Mouse (Mus musculus) embryonic facial prominence, embryonic 13.5 days (tissue): Measurements from ENCODE around the gene Ampd3. TPM values are rescaled to one million over a fixed set of nuclear protein-coding genes. Genes with fewer than 3 reads are reported as not detected.

Source experiments
- ATAC-seq: fragments of 200-750 bp; cut with Nextera tagmentation; 2 replicates; pipeline ENCODE4 v1.8.0; 2017; ENCODE audit warnings: low read depth; ENCODE audit not compliant: insufficient number of reproducible peaks, insufficient read depth, low FRiP score, low TSS enrichment
- H3K27ac ChIP-seq: fragments of 300-500 bp; sonication (generic); 2 replicates; pipeline ENCODE4 v1.5.1; 2015; ENCODE audit warnings: moderate library complexity, mild to moderate bottlenecking, inconsistent platforms
- H3K27me3 ChIP-seq: fragments of 300-500 bp; sonication (generic); 2 replicates; pipeline ENCODE4 v1.6.1; 2015; ENCODE audit warnings: mild to moderate bottlenecking, inconsistent platforms
- H3K36me3 ChIP-seq: fragments of 300-500 bp; sonication (generic); 2 replicates; pipeline ENCODE4 v1.6.1; 2015; ENCODE audit warnings: mild to moderate bottlenecking, inconsistent platforms
- H3K4me1 ChIP-seq: fragments of 300-500 bp; sonication (generic); 2 replicates; pipeline ENCODE4 v1.6.1; 2015; ENCODE audit warnings: inconsistent platforms
- H3K4me2 ChIP-seq: fragments of 300-500 bp; sonication (generic); 2 replicates; pipeline ENCODE4 v1.6.1; 2015; ENCODE audit warnings: moderate library complexity, mild to moderate bottlenecking, inconsistent platforms
- H3K4me3 ChIP-seq: fragments of 300-500 bp; sonication (generic); 2 replicates; pipeline ENCODE4 v1.5.1; 2015; ENCODE audit warnings: mild to moderate bottlenecking, inconsistent platforms
- H3K9ac ChIP-seq: fragments of 300-500 bp; sonication (generic); 2 replicates; pipeline ENCODE4 v1.6.1; 2015; ENCODE audit warnings: mild to moderate bottlenecking, inconsistent platforms
- H3K9me3 ChIP-seq: fragments of 300-500 bp; sonication (generic); 2 replicates; pipeline ENCODE4 v1.6.1; 2016; ENCODE audit warnings: inconsistent platforms
- WGBS: fragments of 180-500 bp; shearing (Covaris S2); methylation state at CpG from one replicate; pipeline ENCODE4 v1.1.7; 2015; ENCODE audit warnings: mixed read lengths; 5-methylcytosine and 5-hydroxymethylcytosine counted together
- polyA plus RNA-seq: library from polyadenylated mRNA; unstranded; fragments of >200 nt; fragmentation: Nextera tagmentation; extraction: Ambion mirVana; gene quantifications from 2 replicates; pipeline ENCODE4 v1.2.1, GENCODE M21; 2015

The Ampd3 gene
- polyA plus RNA-seq, 1 experiment from 2014 or later: 3.5 TPM

DNA sequence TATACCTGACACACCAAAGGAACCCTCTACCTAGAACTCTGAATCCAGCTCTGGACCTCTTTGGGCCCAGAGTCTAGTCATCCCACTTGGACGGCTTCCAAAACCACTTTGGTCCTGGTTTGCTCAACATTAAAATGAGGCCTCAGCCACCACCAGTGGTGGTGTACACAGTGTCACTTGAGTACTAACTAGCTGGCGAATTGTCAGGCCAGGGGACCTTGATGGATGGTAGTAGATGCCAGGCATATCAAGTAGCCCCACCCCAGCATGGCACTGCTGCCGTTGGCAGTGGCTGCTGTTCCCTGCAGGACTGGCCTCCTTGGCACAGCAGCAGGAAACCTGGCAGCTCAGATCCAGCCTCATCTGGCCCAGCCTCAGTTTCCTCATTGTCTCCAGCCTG is 36.3 kb downstream of the Ampd3 start:
- H3K27me3 ChIP-seq: no peaks in the 10 kb centered on the region
- no peak overlapping the region for H3K4me2 ChIP-seq
- ATAC-seq: no peak
- WGBS: 73% methylated on average over 3 of the region's 3 CpGs
- no peaks in the 10 kb centered on the region for H3K9me3 ChIP-seq
- no peaks in the 10 kb centered on the region for H3K36me3 ChIP-seq
- peaks cover 14% of the 10 kb centered on the region for H3K4me1 ChIP-seq
- no peak overlapping the region for H3K9ac ChIP-seq
- no peak overlapping the region for H3K27ac ChIP-seq
- no peak overlapping the region for H3K4me3 ChIP-seq

GRCm38 (mm10) chr7:110807460-110808030 is 39.5 kb downstream of the Ampd3 start:
- Histone ChIP-seq H3K4me3 (no peak overlapping the region), H3K27ac (no peak overlapping the region), H3K9ac (0 out of 2 replicates have a peak overlapping the region, but pooled peaks have one; percentile 17), H3K36me3 (peaks cover 4% of the 10 kb centered on the region; the same call in 1 of the 2 replicates), H3K9me3 (no peaks in the 10 kb centered on the region), H3K4me2 (no peak overlapping the region), H3K4me1 (peaks cover 25% of the 10 kb centered on the region), H3K27me3 (no peaks in the 10 kb centered on the region)
- WGBS: 87% methylated on average over 13 of the region's 13 CpGs
- ATAC-seq: no peak

GRCm38 (mm10) chr7:110808962-110809361 is 41.0 kb downstream of the Ampd3 start:
- 18% methylated on average over 3 of the region's 3 CpGs for WGBS
- peak overlapping the region; percentile 48; the same call in 1 of the 2 replicates for H3K27ac ChIP-seq
- no peaks in the 10 kb centered on the region for H3K27me3 ChIP-seq
- ATAC-seq: no peak
- H3K4me2 ChIP-seq: no peak overlapping the region
- peaks cover 25% of the 10 kb centered on the region for H3K4me1 ChIP-seq
- H3K4me3 ChIP-seq: no peak overlapping the region
- no peaks in the 10 kb centered on the region for H3K9me3 ChIP-seq
- H3K9ac ChIP-seq: no peak overlapping the region
- peaks cover 8% of the 10 kb centered on the region; the same call in 1 of the 2 replicates for H3K36me3 ChIP-seq

DNA sequence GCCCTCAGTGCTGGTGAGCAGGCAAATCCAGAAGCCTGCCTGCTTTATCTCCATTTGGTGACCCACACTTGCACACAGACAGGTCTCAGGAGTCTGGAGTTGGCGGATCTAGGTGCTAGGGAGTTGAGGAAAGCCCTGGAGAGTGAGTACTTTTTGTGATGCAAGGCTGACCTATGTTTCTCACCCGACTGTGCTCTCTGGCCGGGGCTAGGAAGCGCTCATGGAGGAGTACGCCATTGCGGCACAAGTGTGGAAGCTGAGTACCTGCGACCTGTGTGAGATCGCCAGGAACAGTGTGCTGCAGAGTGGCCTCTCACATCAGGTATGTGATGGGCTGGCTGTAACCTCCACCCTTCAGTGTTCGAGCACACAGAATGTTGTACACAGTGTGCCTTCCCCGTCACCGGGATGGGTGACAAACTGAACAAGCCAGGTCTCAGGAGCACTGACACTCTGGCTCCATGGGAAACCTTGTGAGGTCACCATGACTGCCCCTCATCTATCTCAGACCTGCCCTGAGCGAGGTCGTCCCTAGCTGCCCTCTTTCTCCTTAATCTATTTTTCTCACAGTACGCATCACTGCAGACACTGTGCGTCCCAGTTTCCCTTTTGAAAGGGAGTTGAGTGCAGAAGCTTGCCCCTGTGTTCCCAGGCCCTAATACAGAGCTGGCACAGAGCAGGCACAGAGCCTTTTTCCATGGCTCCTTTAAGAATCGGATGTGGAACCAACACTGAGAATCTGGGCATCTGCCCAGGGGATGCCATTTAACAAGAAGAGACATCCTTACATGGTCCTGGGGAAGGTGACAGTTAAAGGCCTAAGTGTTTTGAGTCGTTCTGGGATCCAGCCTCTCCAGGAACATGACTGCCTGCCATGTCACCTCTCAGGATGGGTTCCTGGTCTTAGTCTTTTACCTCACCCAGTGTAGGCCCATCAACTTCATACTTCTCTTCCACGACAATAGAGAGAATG is 41.9 kb downstream of the Ampd3 start:
- H3K27ac ChIP-seq: 0 out of 2 replicates have a peak overlapping the region, but pooled peaks have one; percentile 7
- ATAC-seq: no peak
- H3K9ac ChIP-seq: no peak overlapping the region
- H3K4me2 ChIP-seq: no peak overlapping the region
- WGBS: 83% methylated on average over 18 of the region's 18 CpGs
- no peak overlapping the region for H3K4me3 ChIP-seq
- no peaks in the 10 kb centered on the region for H3K9me3 ChIP-seq
- H3K36me3 ChIP-seq: peaks cover 8% of the 10 kb centered on the region; the same call in 1 of the 2 replicates
- H3K4me1 ChIP-seq: peaks cover 22% of the 10 kb centered on the region
- no peaks in the 10 kb centered on the region for H3K27me3 ChIP-seq

GRCm38 (mm10) chr7:110810995-110811394 is 43.0 kb downstream of the Ampd3 start:
- Histone ChIP-seq H3K27ac (no peak overlapping the region), H3K9me3 (no peaks in the 10 kb centered on the region)

DNA sequence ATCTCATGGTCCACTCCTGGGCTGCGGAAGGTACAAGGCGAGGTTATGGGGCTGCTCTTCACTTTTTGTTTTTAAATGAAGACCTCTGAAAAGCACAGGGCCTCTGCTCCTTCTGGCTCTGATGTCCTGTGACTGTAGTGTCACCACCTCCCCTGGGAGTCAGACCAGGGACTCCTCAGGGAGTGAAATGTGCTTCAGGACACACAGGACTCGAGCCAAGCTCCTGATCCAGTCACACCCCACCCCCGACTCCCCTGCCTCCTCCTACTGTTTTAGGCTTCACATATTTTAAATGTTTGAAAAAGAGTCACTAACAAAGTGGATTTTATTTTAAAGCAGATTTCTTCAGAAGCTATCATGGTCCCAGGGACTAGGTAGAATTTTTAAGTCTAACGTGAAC is 43.5 kb downstream of the Ampd3 start:
- H3K9me3 ChIP-seq: no peaks in the 10 kb centered on the region
- no peak overlapping the region for H3K9ac ChIP-seq
- H3K4me2 ChIP-seq: no peak overlapping the region
- H3K27ac ChIP-seq: no peak overlapping the region
- peaks cover 22% of the 10 kb centered on the region for H3K4me1 ChIP-seq
- WGBS: 81% methylated on average over 5 of the region's 5 CpGs
- no peaks in the 10 kb centered on the region for H3K27me3 ChIP-seq
- no peak overlapping the region for H3K4me3 ChIP-seq
- peaks cover 8% of the 10 kb centered on the region; the same call in 1 of the 2 replicates for H3K36me3 ChIP-seq
- ATAC-seq: no peak

More at GRCm38 (mm10) chr7:110810995-110811394, 43.0 kb downstream of the Ampd3 start:
- Histone ChIP-seq H3K4me1 (peaks cover 22% of the 10 kb centered on the region), H3K27me3 (no peaks in the 10 kb centered on the region), H3K36me3 (peaks cover 8% of the 10 kb centered on the region; the same call in 1 of the 2 replicates), H3K4me2 (no peak overlapping the region), H3K4me3 (no peak overlapping the region), H3K9ac (no peak overlapping the region)
- ATAC-seq: peak; percentile 35; the same call in 1 of the 2 replicates
- 85% methylated on average over 8 of the region's 8 CpGs for WGBS

- Histone ChIP-seq H3K9me3 (no peaks in the 10 kb centered on the region), H3K4me1 (peaks cover 14% of the 10 kb centered on the region)
- ATAC-seq: no peak
Observed at GRCm38 (mm10) chr7:110813983-110814382, 46.0 kb downstream of the Ampd3 start.

GRCm38 (mm10) chr7:110816037-110816436 is 48.0 kb downstream of the Ampd3 start:
- Histone ChIP-seq H3K9me3 (no peaks in the 10 kb centered on the region), H3K36me3 (peaks cover 8% of the 10 kb centered on the region; the same call in 1 of the 2 replicates), H3K27me3 (no peaks in the 10 kb centered on the region), H3K9ac (no peak overlapping the region), H3K4me3 (no peak overlapping the region), H3K27ac (no peak overlapping the region), H3K4me1 (peaks cover 2% of the 10 kb centered on the region), H3K4me2 (no peak overlapping the region)
- WGBS: 28% methylated on average over 5 of the region's 5 CpGs
- 0 out of 2 replicates have a peak, but pooled peaks have one; percentile 56 for ATAC-seq

More at GRCm38 (mm10) chr7:110813983-110814382, 46.0 kb downstream of the Ampd3 start:
- Histone ChIP-seq H3K36me3 (peaks cover 8% of the 10 kb centered on the region; the same call in 1 of the 2 replicates), H3K27me3 (no peaks in the 10 kb centered on the region), H3K27ac (no peak overlapping the region), H3K4me2 (no peak overlapping the region), H3K4me3 (no peak overlapping the region), H3K9ac (no peak overlapping the region)
- 84% methylated on average over 1 of the region's 1 CpGs for WGBS

DNA sequence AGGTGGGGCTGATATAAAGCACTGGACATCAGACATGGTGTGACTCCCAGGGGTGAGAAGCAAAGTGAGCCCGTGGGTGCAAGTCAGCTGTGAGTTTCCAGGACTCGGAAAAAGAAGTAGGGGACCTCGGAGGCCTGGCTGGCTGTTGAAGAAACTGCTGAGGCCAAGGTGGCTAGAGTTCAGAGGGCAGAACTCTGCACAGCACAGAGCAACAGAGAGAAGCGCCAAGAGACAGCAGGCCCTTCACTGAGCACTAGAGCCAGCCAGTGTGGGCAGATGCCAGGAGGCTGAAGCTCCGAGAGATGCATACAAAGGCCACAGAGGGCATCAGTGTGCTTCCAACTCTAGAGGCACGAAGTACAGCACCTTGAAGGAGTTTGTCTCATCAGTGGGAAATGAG is 50.2 kb downstream of the Ampd3 start:
- no peak for ATAC-seq
- H3K9ac ChIP-seq: no peak overlapping the region
- no peaks in the 10 kb centered on the region for H3K9me3 ChIP-seq
- no peak overlapping the region for H3K4me3 ChIP-seq
- 86% methylated on average over 6 of the region's 6 CpGs for WGBS
- H3K36me3 ChIP-seq: 0 out of 2 replicates have a peak, but pooled peaks cover 3% of the 10 kb centered on the region
- no peak overlapping the region for H3K27ac ChIP-seq
- H3K27me3 ChIP-seq: no peaks in the 10 kb centered on the region
- H3K4me2 ChIP-seq: no peak overlapping the region
- peaks cover 22% of the 10 kb centered on the region for H3K4me1 ChIP-seq

GRCm38 (mm10) chr7:110818787-110819350 is 50.9 kb downstream of the Ampd3 start:
- Histone ChIP-seq H3K4me3 (no peak overlapping the region), H3K27me3 (no peaks in the 10 kb centered on the region), H3K4me1 (peaks cover 28% of the 10 kb centered on the region), H3K4me2 (no peak overlapping the region), H3K27ac (no peak overlapping the region), H3K36me3 (0 out of 2 replicates have a peak, but pooled peaks cover 6% of the 10 kb centered on the region), H3K9ac (no peak overlapping the region), H3K9me3 (no peaks in the 10 kb centered on the region)
- ATAC-seq: no peak
- WGBS: 87% methylated on average over 11 of the region's 11 CpGs

GRCm38 (mm10) chr7:110821068-110821467 is 53.1 kb downstream of the Ampd3 start:
- H3K4me1 ChIP-seq: peaks cover 28% of the 10 kb centered on the region
- 62% methylated on average over 5 of the region's 5 CpGs for WGBS
- no peaks in the 10 kb centered on the region for H3K9me3 ChIP-seq
- peaks cover 19% of the 10 kb centered on the region; the same call in 1 of the 2 replicates for H3K36me3 ChIP-seq
- H3K4me2 ChIP-seq: no peak overlapping the region
- H3K27ac ChIP-seq: no peak overlapping the region
- no peak overlapping the region for H3K9ac ChIP-seq
- ATAC-seq: no peak
- no peak overlapping the region for H3K4me3 ChIP-seq
- no peaks in the 10 kb centered on the region for H3K27me3 ChIP-seq
